Mouse (Mus musculus) lung, embryonic 14.5 days (tissue): ENCODE data around the gene Gm2696. TPM values are rescaled to one million over a fixed set of nuclear protein-coding genes. Genes with fewer than 3 reads are reported as not detected.

Source experiments
- ATAC-seq: fragments of 200-750 bp; cut with Nextera tagmentation; 2 replicates; pipeline ENCODE4 v1.8.0; 2017; ENCODE audit warnings: mild to moderate bottlenecking, moderate TSS enrichment, moderate library complexity; ENCODE audit not compliant: insufficient read depth
- DNase-seq: peaks from one replicate; pipeline ENCODE4 v3.0.0-alpha.2; 2015
- H3K27ac ChIP-seq: fragments of 300-500 bp; sonication (generic); 2 replicates; pipeline ENCODE4 v1.5.1; 2014; ENCODE audit warnings: low read depth, mild to moderate bottlenecking, moderate library complexity
- H3K27me3 ChIP-seq: fragments of 300-500 bp; sonication (generic); 2 replicates; pipeline ENCODE4 v1.6.1; 2014; ENCODE audit warnings: low read length, control low read depth; ENCODE audit not compliant: insufficient read depth
- H3K36me3 ChIP-seq: fragments of 300-500 bp; sonication (generic); 2 replicates; pipeline ENCODE4 v1.6.1; 2014; ENCODE audit warnings: control low read depth; ENCODE audit not compliant: insufficient read depth
- H3K4me1 ChIP-seq: fragments of 300-500 bp; sonication (generic); 2 replicates; pipeline ENCODE4 v1.6.1; 2014; ENCODE audit warnings: antibody characterized with exemption, control low read depth; ENCODE audit not compliant: insufficient read depth
- H3K4me2 ChIP-seq: fragments of 300-500 bp; sonication (generic); 2 replicates; pipeline ENCODE4 v1.6.1; 2014; ENCODE audit warnings: mild to moderate bottlenecking
- H3K4me3 ChIP-seq: fragments of 300-500 bp; sonication (generic); 2 replicates; pipeline ENCODE4 v1.5.1; 2014; ENCODE audit warnings: low read depth, low read length
- H3K9ac ChIP-seq: fragments of 300-500 bp; sonication (generic); 2 replicates; pipeline ENCODE4 v1.6.1; 2014
- H3K9me3 ChIP-seq: fragments of 300-500 bp; sonication (generic); 2 replicates; pipeline ENCODE4 v1.6.1; 2016; ENCODE audit warnings: low read depth, low read length, control low read depth
- CTCF ChIP-seq: IDR thresholded peaks from 2 replicates; pipeline ENCODE4 v1.5.1; 2016; ENCODE audit warnings: antibody characterized with exemption, low read depth
- WGBS: fragments of 180-500 bp; shearing (Covaris S2); extraction: QIAGEN DNeasy Blood & Tissue Kit; methylation state at CpG from one replicate; pipeline ENCODE4 v1.1.7; 2014; 5-methylcytosine and 5-hydroxymethylcytosine counted together
- polyA plus RNA-seq: library from polyadenylated mRNA; unstranded; fragments of >200 nt; fragmentation: Nextera tagmentation; extraction: Ambion mirVana; gene quantifications from 2 replicates; pipeline ENCODE4 v1.2.1, GENCODE M21; 2014

Gene Gm2696
- polyA plus RNA-seq, 1 experiment from 2014 or later = not detected

- WGBS = 75% methylated on average over 2 of the region's 2 CpGs
- Histone ChIP-seq H3K36me3 (no peaks in the 10 kb centered on the region), H3K9me3 (no peaks in the 10 kb centered on the region), H3K4me3 (no peak overlapping the region), H3K27me3 (no peaks in the 10 kb centered on the region), H3K9ac (no peak overlapping the region), H3K4me1 (no peaks in the 10 kb centered on the region), H3K4me2 (no peak overlapping the region), H3K27ac (no peak overlapping the region)
- ATAC-seq (no peak), DNase-seq (no peak)
- TF ChIP-seq CTCF = no peak
These were observed 33.1 kb downstream of the Gm2696 start for GRCm38 (mm10) chr10:77847538-77847937.

GRCm38 (mm10) chr10:77852559-77852958, 38.1 kb downstream of the Gm2696 start, which contains the start of gene Gm10318:
Gm10318 (plus strand) TSS chr10:77852859.
- TF ChIP-seq CTCF = no peak
- DNase-seq (no peak), ATAC-seq (no peak)
- Histone ChIP-seq H3K4me2 (no peak within 1 kb of the TSS), H3K36me3 (no peaks in the 10 kb centered on the region), H3K27me3 (no peaks in the 10 kb centered on the region), H3K4me3 (no peak within 1 kb of the TSS), H3K9me3 (no peaks in the 10 kb centered on the region), H3K9ac (no peak within 1 kb of the TSS), H3K27ac (no peak within 1 kb of the TSS), H3K4me1 (no peaks in the 10 kb centered on the region)
- WGBS = 56% methylated on average over 9 of the region's 9 CpGs

- 39% methylated on average over 7 of the region's 7 CpGs for WGBS
- no peak within 1 kb of the TSS for H3K27ac ChIP-seq
- H3K9me3 ChIP-seq = no peaks in the 10 kb centered on the region; the same call in 1 of the 2 replicates
- no peak for DNase-seq
- no peak within 1 kb of the TSS for H3K4me2 ChIP-seq
- H3K4me1 ChIP-seq = 0 out of 2 replicates have a peak, but pooled peaks cover 2% of the 10 kb centered on the region
- no peak for ATAC-seq
- H3K27me3 ChIP-seq = no peaks in the 10 kb centered on the region
- TF ChIP-seq CTCF = no peak
- H3K4me3 ChIP-seq = no peak within 1 kb of the TSS
- no peaks in the 10 kb centered on the region for H3K36me3 ChIP-seq
- H3K9ac ChIP-seq = no peak within 1 kb of the TSS
These were observed 47.2 kb downstream of the Gm2696 start, which contains the start of gene Gm3285 for GRCm38 (mm10) chr10:77861675-77862074. Gm3285 (plus strand) TSS chr10:77861975.

GRCm38 (mm10) chr10:77864067-77864761, 49.7 kb downstream of the Gm2696 start:
- Histone ChIP-seq H3K4me3 (peak overlapping the region; percentile 12; the same call in 1 of the 2 replicates), H3K27ac (no peak overlapping the region), H3K27me3 (no peaks in the 10 kb centered on the region), H3K9ac (no peak overlapping the region), H3K4me1 (0 out of 2 replicates have a peak, but pooled peaks cover 2% of the 10 kb centered on the region), H3K9me3 (no peaks in the 10 kb centered on the region; the same call in 1 of the 2 replicates), H3K36me3 (no peaks in the 10 kb centered on the region), H3K4me2 (peak overlapping the region; percentile 43)
- no peak for TF ChIP-seq CTCF
- peak; percentile 82 for ATAC-seq
- WGBS = 26% methylated on average over 14 of the region's 14 CpGs
- peak; percentile 50 for DNase-seq

- peak overlapping the region; percentile 43 for H3K4me2 ChIP-seq
- no peak for ATAC-seq
- no peak for DNase-seq
- no peak overlapping the region for H3K9ac ChIP-seq
- H3K27me3 ChIP-seq = no peaks in the 10 kb centered on the region
- no peaks in the 10 kb centered on the region; the same call in 1 of the 2 replicates for H3K9me3 ChIP-seq
- no peak overlapping the region for H3K27ac ChIP-seq
- 34% methylated on average over 11 of the region's 11 CpGs for WGBS
- no peaks in the 10 kb centered on the region for H3K36me3 ChIP-seq
- peak overlapping the region; percentile 12; the same call in 1 of the 2 replicates for H3K4me3 ChIP-seq
- no peak for TF ChIP-seq CTCF
- H3K4me1 ChIP-seq = 0 out of 2 replicates have a peak, but pooled peaks cover 2% of the 10 kb centered on the region
These were observed 50.3 kb downstream of the Gm2696 start for GRCm38 (mm10) chr10:77864762-77865143.

GRCm38 (mm10) chr10:77867546-77867945, 53.1 kb downstream of the Gm2696 start:
- WGBS = 15% methylated on average over 1 of the region's 1 CpGs
- H3K27ac ChIP-seq = no peak overlapping the region
- no peak for TF ChIP-seq CTCF
- 0 out of 2 replicates have a peak, but pooled peaks cover 2% of the 10 kb centered on the region for H3K4me1 ChIP-seq
- DNase-seq = peak; percentile 49
- no peaks in the 10 kb centered on the region for H3K36me3 ChIP-seq
- no peak overlapping the region for H3K9ac ChIP-seq
- no peaks in the 10 kb centered on the region; the same call in 1 of the 2 replicates for H3K9me3 ChIP-seq
- H3K27me3 ChIP-seq = no peaks in the 10 kb centered on the region
- ATAC-seq = no peak
- H3K4me3 ChIP-seq = no peak overlapping the region
- no peak overlapping the region for H3K4me2 ChIP-seq

GRCm38 (mm10) chr10:77869651-77870050, 55.2 kb downstream of the Gm2696 start:
- Histone ChIP-seq H3K9me3 (no peaks in the 10 kb centered on the region), H3K36me3 (no peaks in the 10 kb centered on the region), H3K27ac (no peak overlapping the region), H3K4me2 (no peak overlapping the region), H3K9ac (no peak overlapping the region), H3K4me3 (no peak overlapping the region), H3K27me3 (no peaks in the 10 kb centered on the region), H3K4me1 (0 out of 2 replicates have a peak, but pooled peaks cover under 1% of the 10 kb centered on the region)
- no peak for TF ChIP-seq CTCF
- ATAC-seq = peak; percentile 60
- WGBS = 63% methylated on average over 7 of the region's 7 CpGs
- DNase-seq = peak; percentile 66
